Mouse (Mus musculus): ENCODE measurements at regions not wholly inside any gene's neighbourhood (a gene's known extent, or its start where the extent isn't known, plus 50 kb on each side); places are given as distances from the start of the nearest gene placed in this dataset.

DNA sequence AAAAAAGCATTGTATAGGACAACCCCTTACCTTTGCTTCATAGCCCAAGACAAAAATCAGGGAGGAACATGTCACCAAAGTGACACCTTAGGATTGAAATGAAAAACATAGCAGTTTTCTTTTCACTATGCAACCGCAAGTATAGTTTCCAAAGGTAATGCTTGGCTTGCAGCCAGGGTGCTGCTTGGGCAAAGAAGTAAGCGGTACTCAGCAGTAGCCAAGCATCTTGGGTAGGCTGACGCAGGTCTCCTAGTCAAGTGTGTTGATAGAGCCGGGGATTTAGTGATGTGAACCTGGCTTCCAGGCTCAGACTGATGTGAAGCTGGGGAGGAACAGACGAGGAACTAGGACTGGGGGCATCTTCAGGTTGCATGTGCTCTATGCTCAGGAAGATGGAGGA lies 138.3 kb upstream of the Cadm1 start:
- DNase-seq, result no peak

DNA sequence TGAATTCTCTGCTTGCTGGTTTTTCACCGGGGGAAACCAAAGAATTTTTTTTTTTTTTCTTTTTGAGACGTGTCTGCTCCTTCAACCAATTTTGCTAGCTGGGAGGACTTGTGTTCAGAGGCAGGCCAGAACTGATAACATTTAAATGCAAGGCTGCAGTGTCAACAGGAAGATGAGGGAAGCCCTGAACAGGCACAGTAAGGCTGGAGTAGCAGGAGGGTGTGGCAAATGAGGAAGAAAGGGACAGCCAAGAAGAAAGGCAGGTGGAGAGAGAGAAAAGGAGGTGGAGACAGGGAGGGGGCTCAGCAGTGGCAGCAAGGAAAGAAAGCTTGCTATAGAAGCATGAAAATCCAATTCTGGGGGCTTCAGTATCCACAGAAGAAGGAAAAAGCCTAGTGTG lies 130.4 kb upstream of the Cadm1 start:
- DNase-seq, result no peak

DNA sequence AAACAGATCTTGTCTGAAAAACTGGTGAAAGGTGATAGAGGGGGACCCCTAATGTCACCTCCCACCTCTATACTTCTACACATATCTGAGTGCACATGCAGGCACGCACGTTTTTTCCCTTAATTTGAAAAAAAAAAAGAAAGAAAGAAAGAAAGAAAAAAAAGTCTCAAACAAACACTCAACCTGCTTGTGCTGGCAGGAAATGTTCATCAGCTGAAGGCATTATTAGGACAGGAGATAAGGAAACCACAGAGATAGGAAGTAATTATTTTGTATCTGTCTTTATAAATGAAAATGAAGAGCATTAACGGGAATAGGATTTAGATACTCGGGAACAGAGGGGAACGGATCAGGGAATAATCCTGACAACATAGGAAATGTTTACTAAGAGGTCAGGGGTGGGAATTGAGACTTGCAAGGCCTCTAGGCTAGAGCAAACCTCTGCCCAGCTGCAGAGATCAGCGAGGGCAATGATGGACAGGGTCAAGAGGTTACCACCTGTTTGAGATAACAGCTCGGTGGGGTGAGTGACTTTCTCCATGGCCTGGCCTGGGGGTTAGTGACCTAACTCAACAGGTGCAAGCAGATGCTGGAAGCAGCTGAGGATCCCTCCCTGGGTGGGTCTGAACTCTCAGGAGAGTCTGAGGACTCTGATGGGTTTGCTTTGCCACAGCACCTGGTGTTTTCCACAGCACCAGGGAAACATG lies 129.7 kb upstream of the Cadm1 start:
- DNase-seq, result no peak

DNA sequence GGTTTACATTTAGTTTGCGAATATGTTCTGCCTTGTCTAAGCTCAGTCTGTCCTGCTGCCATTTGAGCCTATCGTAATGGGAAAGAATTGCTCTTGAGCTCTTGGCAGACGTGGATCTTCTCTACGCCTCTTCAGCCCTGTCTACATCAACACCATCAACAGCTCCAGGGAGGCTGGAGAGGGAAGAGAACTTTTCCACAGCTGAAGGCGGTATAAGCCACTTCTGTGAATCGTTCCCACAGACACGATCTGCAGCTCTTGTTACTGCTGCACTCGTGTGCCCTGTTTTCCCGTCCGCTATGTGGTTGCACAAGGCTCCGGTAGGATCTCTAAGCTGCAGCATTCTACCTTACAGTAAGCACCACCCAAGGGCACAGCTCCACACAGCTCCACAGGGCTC lies 128.5 kb upstream of the Cadm1 start:
- no peak for DNase-seq

DNA sequence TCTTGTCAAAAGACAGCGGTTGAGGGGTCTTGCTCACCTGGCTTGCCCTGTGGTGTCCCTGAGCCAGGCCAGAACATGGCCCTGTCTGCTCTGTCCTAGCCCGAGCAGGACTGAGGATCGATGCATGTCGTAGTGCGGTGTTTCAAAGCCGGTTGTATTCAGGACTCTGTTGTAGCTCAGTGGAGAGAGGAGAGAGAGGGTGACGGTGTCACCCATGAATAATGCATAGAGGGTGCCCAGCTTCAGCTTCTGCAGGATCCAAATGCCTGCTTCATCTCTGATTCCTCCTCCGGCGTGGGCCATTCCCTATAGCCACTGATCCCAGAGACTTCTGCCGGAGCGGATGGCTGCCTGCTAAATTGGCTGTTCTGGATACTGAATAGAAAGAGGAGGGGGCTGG lies 126.7 kb upstream of the Cadm1 start:
- DNase-seq, result no peak

DNA sequence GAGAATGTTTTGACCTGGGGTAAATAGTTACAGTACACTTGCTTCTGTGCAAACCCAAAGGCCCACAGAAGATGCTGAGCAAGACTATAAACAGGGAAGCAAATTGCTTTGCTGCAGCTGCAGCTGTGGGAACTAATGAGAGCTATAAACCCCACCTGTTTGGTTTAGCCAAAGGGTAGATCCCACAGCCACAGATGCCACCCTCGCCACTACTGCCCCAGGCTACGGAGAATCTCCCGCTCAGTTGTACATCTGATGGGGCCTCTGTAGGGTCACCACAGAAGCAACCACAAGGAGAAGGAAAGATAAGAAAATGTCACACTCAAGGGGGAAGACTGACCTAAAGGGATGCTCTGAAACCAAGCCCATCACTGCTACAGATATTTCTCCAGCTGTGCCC lies 125.2 kb upstream of the Cadm1 start:
- DNase-seq, result no peak

GRCm38 (mm10) chr9:47405547-47405946 lies 124.4 kb upstream of the Cadm1 start:
- DNase-seq, result no peak

DNA sequence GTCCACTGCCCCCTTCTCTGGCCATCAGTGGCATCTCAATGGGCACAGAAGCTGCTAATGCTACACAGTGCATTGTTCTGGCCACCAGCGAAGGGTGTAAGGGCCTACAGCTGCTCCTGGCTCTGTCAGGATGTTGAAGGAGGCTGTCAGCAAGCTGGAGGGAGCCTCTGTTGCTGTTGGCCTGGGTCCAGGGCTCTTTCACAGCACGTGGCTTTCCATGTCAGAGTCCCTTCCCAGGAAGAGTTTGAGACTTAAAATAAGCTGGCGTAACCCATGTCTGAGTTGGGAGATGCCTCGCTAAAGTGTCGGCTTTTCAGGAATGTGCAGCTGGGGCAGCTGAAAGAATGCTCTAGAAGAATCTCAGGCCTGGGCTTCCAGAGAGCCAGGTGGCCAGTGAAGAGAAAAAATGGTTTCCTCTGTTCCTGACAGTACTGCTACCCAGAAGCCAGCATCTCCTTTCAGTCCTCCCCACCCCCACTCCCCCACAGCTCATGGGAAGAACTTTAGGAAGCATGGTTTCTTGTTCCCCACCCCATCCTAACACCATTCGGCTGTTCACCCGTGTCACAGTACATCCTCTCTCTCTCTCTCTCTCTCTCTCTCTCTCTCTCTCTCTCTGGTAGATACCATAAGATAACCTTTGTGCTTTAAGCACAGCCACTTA lies 122.8 kb upstream of the Cadm1 start:
- DNase-seq, result peak; percentile 58

- DNase-seq, result no peak
Observed at GRCm38 (mm10) chr9:47408061-47408460, 121.9 kb upstream of the Cadm1 start.

- no peak for DNase-seq
Observed at GRCm38 (mm10) chr9:47409579-47409978, 120.4 kb upstream of the Cadm1 start.

DNA sequence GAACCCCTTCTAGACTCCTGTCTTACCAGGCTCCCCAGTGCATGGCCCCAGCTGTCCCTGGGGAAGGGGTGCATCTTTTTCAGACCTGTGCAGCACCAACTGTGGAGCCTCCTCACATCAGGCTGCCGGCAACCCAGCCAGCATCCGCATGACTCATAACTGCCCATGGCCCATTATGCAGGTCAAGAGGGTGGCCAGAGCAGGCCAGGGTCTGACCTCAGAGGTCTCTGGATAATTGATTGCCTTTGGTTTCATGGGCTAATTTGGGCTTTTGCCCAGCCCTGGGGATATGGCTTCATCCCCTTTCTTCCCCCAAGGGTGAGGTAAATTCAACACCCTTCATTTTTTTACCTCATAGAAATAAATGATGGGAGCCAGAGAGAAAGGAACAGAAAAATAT lies 117.2 kb upstream of the Cadm1 start:
- peak; percentile 32 for DNase-seq

DNA sequence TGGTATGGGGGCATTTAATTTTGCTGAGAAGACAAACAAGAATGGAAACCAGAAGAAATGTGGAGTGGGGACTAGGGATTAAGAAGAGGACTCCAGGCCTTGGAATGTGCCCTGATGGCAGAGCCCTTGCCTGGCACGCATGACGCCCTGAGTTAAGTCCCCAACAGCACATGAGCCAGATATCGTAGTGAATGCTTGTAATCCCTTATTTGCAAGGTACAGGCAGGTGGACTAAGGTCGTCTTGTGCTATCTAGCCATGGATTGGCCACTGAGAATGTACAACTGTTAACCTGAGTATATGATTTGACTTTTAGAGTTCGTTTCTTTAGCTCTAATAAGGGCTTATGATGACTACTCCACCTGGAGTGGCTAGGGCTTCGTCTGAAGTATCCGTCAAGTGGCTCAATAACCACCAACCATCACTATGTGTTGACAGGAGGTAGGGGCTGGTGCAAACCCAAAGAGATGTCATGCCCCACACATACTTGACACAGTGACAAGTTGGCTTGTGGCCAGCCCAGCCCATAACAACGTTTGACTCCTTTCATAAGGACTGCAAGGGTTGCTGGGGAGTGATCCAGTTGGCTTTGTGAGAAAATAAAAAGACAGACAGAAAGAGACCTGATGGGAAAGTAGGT lies 115.5 kb upstream of the Cadm1 start:
- DNase-seq, result no peak

DNA sequence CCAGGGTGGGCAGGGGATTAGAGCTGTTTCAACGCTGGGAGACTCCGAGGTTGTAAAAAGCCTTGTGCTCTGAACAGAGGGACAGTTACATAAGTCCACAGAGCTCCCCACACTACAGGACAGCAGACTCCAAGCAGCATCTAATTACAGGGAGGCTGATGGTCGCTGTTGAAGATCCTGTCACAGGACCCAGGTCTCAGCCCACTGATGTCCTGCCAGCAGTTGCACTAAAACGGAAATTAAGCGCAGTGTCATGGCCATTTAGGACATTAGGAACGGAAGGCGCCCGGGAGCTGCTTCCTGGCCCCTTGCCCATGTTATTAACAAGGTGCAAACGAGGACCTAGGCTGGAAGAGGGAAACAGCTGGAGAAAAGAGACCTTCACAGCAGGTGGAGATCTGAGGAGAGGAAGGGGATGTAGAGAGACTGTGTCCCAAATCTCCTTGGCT lies 107.8 kb upstream of the Cadm1 start:
- DNase-seq, result peak; percentile 66

GRCm38 (mm10) chr9:47422741-47423461 lies 107.1 kb upstream of the Cadm1 start:
- peak; percentile 91 for DNase-seq

- DNase-seq, result peak; percentile 8
Observed at GRCm38 (mm10) chr9:47423462-47423832, 106.5 kb upstream of the Cadm1 start.

GRCm38 (mm10) chr9:47424191-47424590 lies 105.8 kb upstream of the Cadm1 start:
- no peak for DNase-seq

DNA sequence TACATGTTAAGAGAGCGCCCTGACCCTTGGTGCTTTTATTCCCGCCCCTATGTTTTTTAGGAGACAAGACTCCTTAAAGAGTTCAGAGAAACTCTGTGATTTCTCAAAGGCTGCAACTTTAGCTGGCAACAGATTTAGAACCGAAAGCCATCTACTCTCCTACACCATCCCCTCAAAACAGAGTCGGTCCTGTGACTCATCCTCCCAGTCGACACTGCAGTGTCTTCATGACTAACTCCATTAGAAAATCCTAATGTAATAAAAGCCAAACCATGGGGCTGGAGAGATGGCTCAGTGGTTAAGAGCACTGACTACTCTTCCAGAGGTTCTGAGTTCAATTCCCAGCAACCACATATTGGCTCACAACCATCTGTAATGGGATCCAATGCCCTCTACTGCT lies 103.3 kb upstream of the Cadm1 start:
- DNase-seq, result peak; percentile 7

DNA sequence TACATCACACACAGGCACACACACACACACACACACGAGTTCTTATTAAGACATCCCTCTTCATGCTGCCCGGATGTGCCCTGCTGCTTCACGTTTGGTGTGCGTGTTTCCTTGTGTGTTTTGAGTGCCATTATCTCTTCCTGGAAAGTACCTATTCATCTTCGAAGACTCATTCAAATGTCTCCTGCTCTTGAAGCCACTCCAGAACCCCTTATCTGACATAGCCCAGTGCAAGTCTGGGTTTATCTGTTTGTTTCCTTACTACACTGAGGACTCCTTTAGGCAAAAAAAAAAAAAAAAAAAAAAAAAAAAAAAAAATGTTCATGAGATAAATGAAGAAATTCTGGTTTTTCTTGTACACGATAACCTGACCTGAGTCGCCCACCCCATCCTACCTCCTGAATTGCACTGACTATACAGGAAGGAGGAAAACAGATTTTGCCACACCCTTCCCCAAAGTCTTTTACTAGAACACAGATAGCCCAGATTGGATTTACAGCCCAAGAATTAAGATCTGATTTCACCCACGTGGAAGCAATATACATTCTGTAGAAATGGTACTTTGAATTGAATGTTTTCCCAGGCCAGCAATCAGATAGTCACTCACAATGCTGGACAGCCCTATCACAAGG lies 101.1 kb upstream of the Cadm1 start:
- DNase-seq, result no peak

GRCm38 (mm10) chr9:47429691-47430090 lies 100.3 kb upstream of the Cadm1 start:
- DNase-seq, result no peak

DNA sequence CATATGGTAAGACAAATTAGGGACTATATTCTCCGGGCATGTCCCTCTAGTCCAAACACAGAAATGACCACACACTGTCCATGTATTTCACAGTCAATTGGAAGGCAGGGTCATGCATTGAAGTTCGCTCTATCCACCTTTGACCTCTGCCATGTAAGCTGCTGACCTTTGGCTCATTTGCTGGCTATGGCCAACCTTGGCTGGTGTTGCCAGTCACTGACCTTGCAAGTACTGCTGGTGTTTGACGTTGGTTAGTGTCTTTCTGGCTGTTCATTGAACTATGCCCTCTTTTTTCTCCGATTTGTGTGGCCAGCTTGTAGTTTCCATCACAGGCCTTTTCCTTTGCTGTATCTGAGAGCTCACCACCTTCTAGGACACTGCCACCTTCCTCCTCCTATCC lies 97.3 kb upstream of the Cadm1 start:
- peak; percentile 52 for DNase-seq

GRCm38 (mm10) chr9:47433185-47433584 lies 96.8 kb upstream of the Cadm1 start:
- no peak for DNase-seq

DNA sequence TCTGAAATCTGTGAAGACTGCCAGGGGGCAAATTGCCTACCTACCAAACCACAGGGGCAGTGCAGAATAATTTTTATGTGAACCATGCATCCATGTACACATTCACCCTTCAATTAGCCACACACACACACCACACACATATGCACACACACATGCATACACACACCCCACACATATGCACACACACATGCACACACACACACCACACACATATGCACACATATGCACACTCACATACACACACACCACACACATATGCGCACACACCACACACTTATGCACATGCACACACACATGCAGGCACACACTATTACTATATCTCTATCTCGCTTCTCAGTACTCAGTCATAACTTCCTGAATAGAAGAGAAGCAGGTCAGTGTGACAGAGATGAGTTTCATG lies 95.9 kb upstream of the Cadm1 start:
- DNase-seq, result no peak
